Mouse (Mus musculus) frontal cortex, postnatal 14 days (tissue): ENCODE measurements around the gene Gm525.
A peak's percentile ranks its signal among the peaks of the same experiment; 100 is the strongest.
"Not testable (repeated sequence)": the region's sequence is repeated elsewhere in the genome, so short reads cannot be mapped to it uniquely, and the experiment has no call there.

Experiments
- DNase-seq, 2 experiments: peaks; one replicate each; pipeline ENCODE4 v3.0.0; 2022; ENCODE audit warnings: low spot score in 2 of 2

Gene Gm525

DNA sequence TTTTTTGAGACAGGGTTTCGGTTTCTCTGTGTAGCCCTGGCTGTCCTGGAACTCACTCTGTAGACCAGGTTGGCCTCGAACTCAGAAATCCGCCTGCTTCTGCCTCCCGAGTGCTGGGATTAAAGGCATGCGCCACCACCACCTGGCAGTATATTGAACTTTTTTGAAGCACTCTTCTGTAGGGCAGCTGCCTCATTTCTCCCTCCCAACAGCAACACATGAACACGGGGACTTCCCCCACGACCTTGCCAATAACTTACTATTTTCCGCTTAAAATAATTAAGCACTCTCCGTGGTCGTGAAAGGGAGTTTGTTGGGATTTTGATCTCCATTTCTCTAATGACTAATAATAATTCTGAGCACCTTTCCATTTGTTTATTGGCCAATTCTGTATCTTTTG lies 23.7 kb downstream of the Gm525 start:
- DNase-seq = not testable (repeated sequence)

DNA sequence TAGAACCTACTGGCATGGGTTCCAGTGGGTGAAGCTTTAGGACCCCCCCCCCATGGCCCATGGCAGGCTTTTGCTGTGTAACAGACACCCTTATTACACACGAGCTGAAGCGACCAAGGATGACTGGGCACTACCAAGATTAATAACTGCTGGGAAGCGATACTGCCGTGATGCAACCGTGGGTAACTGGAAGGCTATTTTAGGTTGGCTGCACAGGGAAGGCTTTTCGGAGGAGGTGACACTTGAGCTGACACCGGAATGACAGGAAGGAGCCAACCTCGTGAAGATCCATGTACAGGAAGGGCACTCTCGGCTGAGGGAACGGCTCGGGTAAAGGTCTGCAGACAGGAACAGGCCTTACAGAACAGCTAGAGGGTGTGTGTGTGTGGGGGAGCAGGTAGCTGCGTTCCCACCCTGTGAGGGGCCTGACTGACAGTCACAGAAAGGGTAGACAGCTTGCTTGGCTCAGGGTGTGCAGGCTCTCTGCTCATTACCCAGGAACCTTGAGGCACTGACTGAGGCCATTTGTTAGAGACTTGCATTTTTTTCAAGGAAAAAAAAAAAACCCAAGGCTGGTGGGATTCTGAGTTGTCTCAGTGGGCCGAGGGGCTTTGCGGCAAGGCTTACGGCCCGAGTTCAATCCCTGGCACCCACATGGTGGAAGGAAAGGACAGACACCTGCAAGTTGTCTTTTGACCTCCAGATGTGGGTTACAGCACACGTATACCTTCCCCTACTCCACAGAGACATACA lies 24.6 kb downstream of the Gm525 start:
- no peak for DNase-seq

DNA sequence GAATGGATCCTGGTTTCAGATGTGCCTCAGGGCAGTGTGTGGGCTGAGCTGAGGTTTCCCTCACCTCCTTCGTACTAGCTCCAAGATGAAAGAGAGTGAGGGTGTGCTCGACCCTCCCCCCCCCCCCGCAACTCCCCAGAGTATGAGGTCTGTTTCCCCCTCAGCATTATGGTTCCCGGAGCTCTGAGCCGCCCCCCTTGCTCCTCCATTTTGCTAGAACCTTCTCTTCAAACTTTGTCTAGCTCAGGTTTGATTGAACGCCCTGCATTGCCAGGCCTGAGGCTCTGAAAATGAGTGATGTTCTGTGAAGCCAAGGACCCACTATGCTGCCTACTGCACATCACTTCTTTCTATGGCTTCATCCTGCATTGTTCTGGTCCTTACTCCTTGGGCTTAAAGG lies 25.3 kb downstream of the Gm525 start:
- no peak for DNase-seq

DNA sequence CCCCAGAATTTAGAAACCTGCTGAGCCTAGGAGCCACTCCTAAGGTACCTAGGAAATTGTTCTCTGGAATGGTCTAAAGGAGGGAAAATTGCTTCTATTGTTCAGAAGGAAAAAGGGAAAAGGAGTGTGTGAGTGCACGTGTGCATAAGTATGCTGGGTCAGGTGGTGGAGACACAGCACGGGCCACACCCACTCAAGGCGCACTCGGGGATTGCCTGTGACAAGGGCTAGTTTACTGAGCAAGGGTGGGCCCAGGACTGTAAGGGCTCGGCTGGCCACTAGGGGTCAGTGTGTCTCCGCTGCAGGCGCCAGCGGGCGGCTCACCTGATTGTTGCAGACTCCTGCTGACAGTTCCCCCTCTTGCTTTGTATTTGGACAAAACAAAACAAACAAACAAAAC lies 26.8 kb downstream of the Gm525 start:
- peak; percentile 64 to 82 for DNase-seq

DNA sequence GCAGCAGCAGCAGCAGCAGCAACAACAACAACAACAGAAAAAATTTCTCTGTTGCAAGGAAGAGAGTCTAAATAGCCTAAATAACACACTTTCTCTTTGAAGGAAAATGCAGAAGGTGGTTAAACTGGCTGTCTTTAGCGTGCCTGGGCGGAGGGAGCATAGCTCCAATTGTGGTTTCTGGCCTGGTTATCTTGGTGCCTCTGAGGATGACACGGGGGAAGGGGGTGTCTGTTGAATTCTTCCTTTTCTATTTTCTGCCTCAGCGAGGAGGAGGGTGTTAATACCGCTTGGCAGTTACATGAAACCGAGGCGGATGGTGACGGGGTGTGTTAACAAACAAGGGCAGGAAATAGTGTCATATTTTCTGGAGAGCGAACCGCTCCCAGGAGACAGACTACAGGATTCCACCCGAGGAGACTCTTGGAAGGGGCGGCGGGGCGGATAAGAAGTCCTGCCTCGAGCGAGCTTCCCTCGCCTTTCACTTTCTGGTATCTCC lies 27.2 kb downstream of the Gm525 start:
- peak; percentile 19 to 44 for DNase-seq

DNA sequence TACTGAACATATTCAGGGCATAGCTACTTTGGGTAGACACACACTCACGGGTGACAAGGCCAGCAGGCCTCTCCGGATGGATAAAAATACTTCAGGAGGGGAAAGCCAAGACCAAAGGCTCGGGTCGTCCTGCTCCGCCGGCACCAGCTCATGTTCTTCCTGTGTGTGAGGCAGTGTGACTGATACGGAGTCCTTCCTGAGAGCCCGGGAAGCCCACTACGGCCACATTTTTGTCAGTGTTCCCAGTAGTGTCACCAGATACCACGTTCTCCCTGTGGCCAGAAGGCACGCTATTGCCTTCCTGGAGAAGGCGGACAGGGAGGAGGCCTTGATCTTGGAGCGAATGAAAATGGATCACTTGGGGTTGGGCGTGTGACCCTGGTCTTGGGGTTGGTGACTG lies 29.5 kb downstream of the Gm525 start:
- no peak for DNase-seq

DNA sequence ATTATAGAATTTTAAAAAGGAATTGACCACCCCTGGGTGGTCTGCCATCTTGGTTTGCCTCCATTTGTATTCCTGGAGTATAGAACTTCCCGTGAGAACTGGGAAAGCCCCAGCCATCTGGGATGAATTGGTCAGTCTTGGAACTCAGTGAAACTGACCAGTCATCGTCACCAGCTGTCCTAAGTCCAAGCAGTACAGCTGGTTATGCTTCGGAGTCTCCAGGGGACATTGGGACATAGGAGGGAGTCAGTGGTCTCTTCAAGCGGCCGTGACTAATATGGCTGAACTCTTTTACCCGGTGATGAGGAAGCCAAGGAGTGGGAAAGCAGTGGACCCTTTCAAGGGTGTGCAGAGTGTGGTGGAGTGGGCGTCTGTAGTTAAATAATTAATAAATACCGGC lies 31.6 kb downstream of the Gm525 start:
- DNase-seq = no peak

DNA sequence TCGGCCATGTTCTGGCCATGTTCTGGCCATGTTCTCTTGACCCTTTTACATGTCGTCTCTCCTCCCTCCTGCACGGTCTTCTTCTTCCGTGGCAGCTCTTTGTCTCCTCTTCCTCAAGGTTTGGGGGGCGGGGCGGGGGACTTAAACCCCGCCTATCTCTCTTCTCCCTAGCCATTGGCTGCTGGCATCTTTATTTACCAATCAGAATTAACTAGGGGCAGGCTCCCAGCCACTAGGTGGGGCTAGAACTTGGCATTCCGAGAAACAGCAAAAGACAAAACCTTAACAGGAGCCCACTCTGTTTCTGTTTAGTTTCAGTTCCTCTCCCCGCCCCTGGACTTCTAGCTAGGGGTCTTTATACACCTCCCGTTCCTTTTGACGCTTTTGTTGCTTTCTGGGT lies 32.2 kb downstream of the Gm525 start:
- no peak for DNase-seq

DNA sequence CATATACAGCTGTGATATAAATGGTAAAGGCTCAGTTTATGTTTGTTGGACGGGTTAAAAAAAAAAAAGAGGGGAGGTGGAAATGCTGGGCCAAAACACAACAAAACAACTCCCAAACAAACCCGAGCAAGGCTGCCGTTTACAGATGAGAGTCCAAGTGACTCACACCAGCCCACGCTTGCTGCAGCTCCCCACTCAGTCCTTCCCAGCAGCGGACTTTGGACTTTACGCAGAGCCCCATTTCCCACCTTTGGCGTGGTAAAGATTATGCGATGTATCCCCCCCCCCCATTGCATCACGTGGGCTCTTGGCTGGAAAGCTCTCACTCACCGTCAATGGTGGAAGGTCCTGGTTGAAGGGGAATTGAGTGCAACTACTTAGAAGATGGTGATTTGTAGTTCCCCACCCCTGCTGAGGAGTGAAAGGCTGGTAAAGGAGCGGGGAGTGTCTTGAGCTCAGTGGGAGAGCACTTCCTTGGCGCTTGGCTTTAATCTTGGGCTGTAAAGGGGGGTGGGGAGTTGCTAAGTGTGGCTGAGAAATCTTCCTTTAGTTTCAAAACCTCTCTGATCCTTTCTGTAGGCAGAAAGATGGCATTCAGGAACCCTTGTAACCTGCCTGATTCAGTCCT lies 33.7 kb downstream of the Gm525 start:
- DNase-seq = no peak

DNA sequence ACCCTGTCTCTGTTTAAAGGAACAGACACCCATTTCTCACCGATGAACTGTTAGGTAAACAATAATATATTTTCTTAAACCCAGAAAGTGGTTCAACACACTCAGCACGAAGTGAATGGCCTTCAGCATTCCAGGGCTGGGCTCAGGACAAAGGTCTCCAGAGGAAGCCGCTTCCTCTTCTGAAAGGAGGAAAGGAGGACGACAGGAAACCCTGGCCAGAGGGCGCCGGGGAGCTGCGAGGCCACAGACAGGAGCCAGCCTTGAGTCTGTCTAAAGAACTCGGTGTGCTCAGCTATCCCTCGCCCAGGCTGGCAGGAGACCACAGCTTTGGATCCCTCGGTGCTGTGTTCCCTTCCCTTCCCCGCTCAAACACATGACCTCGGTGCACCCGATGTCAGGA lies 50.8 kb downstream of the Gm525 start:
- DNase-seq = no peak

DNA sequence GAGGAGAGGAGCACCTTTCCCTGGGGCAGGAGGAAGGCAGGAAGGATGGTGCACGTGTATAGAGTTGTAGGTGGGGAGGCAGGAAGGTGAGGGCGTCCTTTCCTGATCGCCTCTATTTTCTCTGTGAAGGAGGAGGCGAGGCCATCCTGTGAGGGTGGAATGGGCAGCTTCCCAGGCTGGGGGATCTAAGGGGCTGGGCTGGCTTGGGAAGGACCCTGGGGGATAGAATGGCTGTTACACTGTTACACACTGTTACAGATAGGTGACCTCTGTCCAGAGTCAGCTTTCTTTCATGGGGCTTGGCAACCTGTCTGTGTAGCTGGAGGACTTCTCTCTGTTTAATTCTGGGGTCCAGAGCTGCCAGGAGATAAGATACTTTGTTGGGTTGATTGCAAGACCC lies 57.2 kb downstream of the Gm525 start:
- DNase-seq = no peak

DNA sequence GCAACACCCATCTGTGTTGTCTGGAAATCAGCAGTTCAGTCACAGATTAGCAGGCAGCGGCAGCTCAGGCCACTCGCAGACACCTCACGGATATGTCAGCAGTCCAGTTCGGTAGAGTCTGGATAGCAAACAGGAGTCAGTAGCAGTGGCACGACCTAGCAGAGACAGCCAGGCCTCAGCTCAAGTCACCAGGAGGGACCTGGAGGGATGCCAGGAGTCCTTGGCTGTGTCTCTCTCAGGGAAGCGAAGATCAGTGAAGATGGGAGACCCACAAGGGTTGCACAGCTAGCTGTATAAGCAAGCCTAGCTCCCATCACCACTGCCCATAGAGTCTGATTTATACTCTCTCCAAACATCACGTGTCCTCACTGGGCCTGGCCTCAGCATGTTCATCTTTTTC lies 58.8 kb downstream of the Gm525 start:
- DNase-seq = no peak

DNA sequence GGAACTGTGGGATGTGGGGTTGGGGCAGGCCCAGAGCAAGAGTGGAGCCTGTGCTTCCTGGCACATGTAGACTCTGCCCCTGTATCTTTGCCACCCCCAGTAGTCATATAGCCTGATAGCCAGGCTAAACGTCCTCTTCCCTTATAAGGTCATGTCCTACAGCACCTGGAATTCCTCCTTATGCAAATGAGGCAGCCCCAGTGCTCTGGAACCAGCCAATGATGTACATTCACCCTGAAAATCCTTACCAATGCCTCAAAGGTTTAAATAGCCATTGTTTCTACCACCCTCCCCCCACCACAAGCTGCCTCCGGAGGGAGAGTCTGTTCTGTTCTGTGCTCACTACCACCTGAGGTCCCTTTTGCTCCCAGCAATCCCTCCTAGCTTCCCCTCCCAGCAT lies 60.6 kb downstream of the Gm525 start:
- DNase-seq = no peak

DNA sequence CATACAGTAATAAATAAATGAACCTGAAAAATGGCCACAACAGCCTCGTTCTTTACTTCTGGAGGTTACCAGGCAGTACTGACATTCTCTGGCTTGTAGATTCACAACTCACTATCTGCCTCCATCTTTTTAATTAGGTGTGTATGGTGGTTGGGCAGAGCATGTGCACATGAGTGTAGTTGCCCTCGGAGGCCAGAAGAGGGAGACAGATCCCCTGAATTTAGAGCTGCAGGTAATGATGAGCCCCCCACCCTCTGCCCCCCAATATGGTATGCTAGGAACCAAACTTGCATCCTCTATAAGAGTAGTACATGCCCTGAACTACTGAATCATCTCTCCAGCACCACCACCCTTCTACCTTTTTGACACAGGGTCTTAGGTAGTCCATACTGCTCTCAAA lies 64.3 kb downstream of the Gm525 start:
- DNase-seq = no peak
